Mouse (Mus musculus) left cerebral cortex, postnatal 4 days (tissue): ENCODE results near the gene D1Pas1. TPM values are rescaled to one million over a fixed set of nuclear protein-coding genes. Genes with fewer than 3 reads are reported as not detected.

ENCODE experiments used
- DNase-seq: peaks from one replicate; pipeline ENCODE4 v3.0.0-alpha.2; 2022
- intact Hi-C: fragments of 180-260 bp; cut with DNase I; formaldehyde crosslinking; loops from one replicate; pipeline ENCODE4 v1.15.1; 2025
- total RNA-seq, 2 experiments: library from RNA; stranded (reverse); gene quantifications; 2 replicates each; pipeline ENCODE4 v1.2.3; 2021

Gene D1Pas1
- under 1 TPM; 0.18 to 0.30 TPM for total RNA-seq

- intact Hi-C loops: no loop called here
- no peak for DNase-seq
Observed at GRCm38 (mm10) chr1:186967201-186967812, at the start of gene D1Pas1. D1Pas1 (plus strand) TSS chr1:186967416.

- intact Hi-C loops: no loop called here
- DNase-seq: no peak
Observed at GRCm38 (mm10) chr1:186922489-186923370, 44.5 kb upstream of the D1Pas1 start.

GRCm38 (mm10) chr1:186924027-186924426, 43.2 kb upstream of the D1Pas1 start:
- peak; percentile 64 for DNase-seq
- intact Hi-C loops: no loop called here

GRCm38 (mm10) chr1:186925411-186925810, 41.8 kb upstream of the D1Pas1 start:
- intact Hi-C loops: no loop called here
- peak; percentile 49 for DNase-seq

GRCm38 (mm10) chr1:186926316-186926949, 40.8 kb upstream of the D1Pas1 start:
- intact Hi-C loops: no loop called here
- no peak for DNase-seq

GRCm38 (mm10) chr1:186926950-186927316, 40.3 kb upstream of the D1Pas1 start:
- intact Hi-C loops: no loop called here
- no peak for DNase-seq

GRCm38 (mm10) chr1:186927494-186927893, 39.7 kb upstream of the D1Pas1 start:
- intact Hi-C loops: no loop called here
- no peak for DNase-seq

- DNase-seq: peak; percentile 25
- intact Hi-C loops: no loop called here
Observed at GRCm38 (mm10) chr1:186930160-186930887, 36.9 kb upstream of the D1Pas1 start.

- DNase-seq: no peak
- intact Hi-C loops: no loop called here
Observed at GRCm38 (mm10) chr1:186930888-186931233, 36.4 kb upstream of the D1Pas1 start.

- DNase-seq: no peak
- intact Hi-C loops: no loop called here
Observed at GRCm38 (mm10) chr1:186934205-186934604, 33.0 kb upstream of the D1Pas1 start.

- intact Hi-C loops: no loop called here
- no peak for DNase-seq
Observed at GRCm38 (mm10) chr1:186952381-186952780, 14.8 kb upstream of the D1Pas1 start.

GRCm38 (mm10) chr1:186954591-186954990, 12.6 kb upstream of the D1Pas1 start:
- no peak for DNase-seq
- intact Hi-C loops: no loop called here

- DNase-seq: no peak
- intact Hi-C loops: no loop called here
Observed at GRCm38 (mm10) chr1:186959380-186959779, 7.8 kb upstream of the D1Pas1 start.

GRCm38 (mm10) chr1:186964143-186964875, 2.9 kb upstream of the D1Pas1 start:
- intact Hi-C loops: no loop called here
- no peak for DNase-seq

- intact Hi-C loops: no loop called here
- DNase-seq: no peak
Observed at GRCm38 (mm10) chr1:186967926-186968325, 710 bp downstream of the D1Pas1 start.

GRCm38 (mm10) chr1:186976937-186977540, 9.8 kb downstream of the D1Pas1 start:
- intact Hi-C loops: no loop called here

GRCm38 (mm10) chr1:186977801-186978200, 10.6 kb downstream of the D1Pas1 start:
- intact Hi-C loops: no loop called here
- DNase-seq: no peak

More at GRCm38 (mm10) chr1:186976937-186977540, 9.8 kb downstream of the D1Pas1 start:
- DNase-seq: no peak

GRCm38 (mm10) chr1:186979465-186979864, 12.2 kb downstream of the D1Pas1 start:
- no peak for DNase-seq
- intact Hi-C loops: no loop called here

GRCm38 (mm10) chr1:186980503-186980902, 13.3 kb downstream of the D1Pas1 start:
- no peak for DNase-seq
- intact Hi-C loops: no loop called here

- intact Hi-C loops: no loop called here
Observed at GRCm38 (mm10) chr1:186985131-186985530, 17.9 kb downstream of the D1Pas1 start.

More at GRCm38 (mm10) chr1:186985131-186985530, 17.9 kb downstream of the D1Pas1 start:
- DNase-seq: no peak
